Mouse (Mus musculus) brain, embryonic 14.5 days (tissue): Measurements from ENCODE around the gene Thra. TPM values are rescaled to one million over a fixed set of nuclear protein-coding genes. Genes with fewer than 3 reads are reported as not detected.
"Not testable (repeated sequence)": the region's sequence is repeated elsewhere in the genome, so short reads cannot be mapped to it uniquely, and the experiment has no call there.

Source experiments
- DNase-seq: peaks from one replicate; pipeline ENCODE4 v3.0.0-alpha.2; 2011; ENCODE audit warnings: low read depth
- CTCF ChIP-seq: fragments of 200-500 bp; IDR thresholded peaks from 2 replicates; pipeline ENCODE4 v1.5.1; 2012; ENCODE audit warnings: inconsistent platforms, mild to moderate bottlenecking, moderate library complexity, borderline replicate concordance; ENCODE audit not compliant: insufficient read depth, insufficient read length; ENCODE audit errors: extremely low read depth
- POLR2A ChIP-seq: fragments of 200-500 bp; IDR thresholded peaks from 2 replicates; pipeline ENCODE4 v1.6.1; 2012; ENCODE audit warnings: mild to moderate bottlenecking, inconsistent platforms, borderline replicate concordance; ENCODE audit not compliant: poor library complexity, insufficient read depth, insufficient read length, severe bottlenecking; ENCODE audit errors: extremely low read depth
- polyA plus RNA-seq: library from polyadenylated mRNA; depleted of rRNA; stranded (reverse); fragments of >200 nt; gene quantifications from 2 replicates; pipeline ENCODE4 v1.2.3, GENCODE M21; 2012

Thra gene
- polyA plus RNA-seq, 1 experiment = 600 TPM

GRCm38 (mm10) chr11:98725926-98726506 lies 14.4 kb upstream of the Thra start:
- no peak for DNase-seq
- no peak for TF ChIP-seq POLR2A
- TF ChIP-seq CTCF = no peak

DNA sequence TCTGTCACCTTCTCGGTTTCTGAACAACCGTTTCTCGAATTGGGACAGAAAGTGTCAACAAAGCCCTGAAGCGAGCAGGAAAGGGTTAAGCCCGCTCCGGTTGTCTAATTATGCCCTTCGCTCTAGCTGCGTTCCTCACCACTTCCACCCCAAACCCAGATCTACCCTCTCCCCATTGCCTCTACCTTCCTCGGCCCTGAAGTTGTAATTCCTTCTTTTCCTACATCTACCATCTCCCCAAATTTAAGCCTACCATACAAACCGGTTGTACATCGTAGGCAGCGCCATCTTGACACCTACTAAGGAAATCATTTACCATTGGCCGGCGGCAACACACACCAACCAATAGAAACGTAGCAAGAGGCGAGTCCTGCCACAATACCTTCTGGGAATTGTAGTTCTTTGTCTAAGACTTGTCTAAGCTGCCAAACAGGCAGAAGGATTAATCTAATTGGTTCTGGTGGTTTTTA lies 11.3 kb upstream of the Thra start, which contains the start of gene Med24:
Gene Med24 (minus strand): TSS at position 317 of the 470 bp plus-strand sequence.
- peak; percentile 30; the same call in 1 of the 2 replicates for TF ChIP-seq POLR2A
- TF ChIP-seq CTCF = no peak
- peak; percentile 98 for DNase-seq

DNA sequence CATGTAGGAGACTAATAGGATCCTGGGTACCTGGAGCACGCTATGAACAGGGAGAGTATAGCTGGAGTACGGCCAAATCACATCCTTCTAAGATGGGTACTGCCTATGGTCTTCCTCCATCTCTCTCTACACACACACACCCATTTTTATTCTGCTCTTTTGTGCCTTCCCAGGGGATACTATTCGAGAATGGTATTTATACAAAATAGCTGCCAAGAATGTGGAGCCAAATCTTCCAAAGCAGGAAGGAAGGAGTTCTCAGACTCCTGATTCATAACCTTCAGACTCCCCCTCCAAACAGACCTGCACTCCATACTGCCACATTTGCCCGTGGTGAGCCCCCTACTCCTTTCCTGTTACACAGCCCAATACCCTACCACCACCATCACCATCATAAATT lies 9.7 kb upstream of the Thra start:
- TF ChIP-seq POLR2A = no peak
- no peak for TF ChIP-seq CTCF
- DNase-seq = no peak

- no peak for TF ChIP-seq CTCF
- no peak for TF ChIP-seq POLR2A
- DNase-seq = peak; percentile 87
These were observed 9.3 kb upstream of the Thra start for GRCm38 (mm10) chr11:98731134-98731533.

GRCm38 (mm10) chr11:98734020-98734419 lies 6.4 kb upstream of the Thra start:
- peak; percentile 7; the same call in 1 of the 2 replicates for TF ChIP-seq CTCF
- TF ChIP-seq POLR2A = no peak
- DNase-seq = no peak

DNA sequence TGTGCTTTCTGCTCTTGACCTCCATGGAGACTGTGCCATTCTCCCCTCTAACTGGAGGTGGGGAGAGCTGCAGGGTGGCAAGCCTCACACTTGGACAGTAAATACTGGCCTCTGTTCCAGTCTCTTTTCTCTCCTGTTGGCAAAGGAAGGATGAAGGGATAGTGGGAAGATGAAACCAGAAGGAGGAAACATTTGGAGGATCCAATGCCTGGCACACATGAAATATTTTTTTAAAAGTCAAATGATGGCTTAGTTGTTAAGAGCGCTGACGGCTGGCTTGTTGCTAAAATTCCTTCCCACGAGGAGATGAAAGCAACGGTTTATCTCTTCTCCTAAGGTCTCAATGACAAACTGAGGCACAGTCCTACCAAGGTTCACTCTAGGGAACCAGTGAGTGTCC lies 5.3 kb upstream of the Thra start:
- TF ChIP-seq CTCF (no peak), POLR2A (no peak)
- peak; percentile 27 for DNase-seq

GRCm38 (mm10) chr11:98736176-98736575 lies 4.3 kb upstream of the Thra start:
- no peak for DNase-seq
- TF ChIP-seq POLR2A = no peak
- TF ChIP-seq CTCF = no peak

- DNase-seq = not testable (repeated sequence)
These were observed 3.2 kb upstream of the Thra start for GRCm38 (mm10) chr11:98737220-98737619.

DNA sequence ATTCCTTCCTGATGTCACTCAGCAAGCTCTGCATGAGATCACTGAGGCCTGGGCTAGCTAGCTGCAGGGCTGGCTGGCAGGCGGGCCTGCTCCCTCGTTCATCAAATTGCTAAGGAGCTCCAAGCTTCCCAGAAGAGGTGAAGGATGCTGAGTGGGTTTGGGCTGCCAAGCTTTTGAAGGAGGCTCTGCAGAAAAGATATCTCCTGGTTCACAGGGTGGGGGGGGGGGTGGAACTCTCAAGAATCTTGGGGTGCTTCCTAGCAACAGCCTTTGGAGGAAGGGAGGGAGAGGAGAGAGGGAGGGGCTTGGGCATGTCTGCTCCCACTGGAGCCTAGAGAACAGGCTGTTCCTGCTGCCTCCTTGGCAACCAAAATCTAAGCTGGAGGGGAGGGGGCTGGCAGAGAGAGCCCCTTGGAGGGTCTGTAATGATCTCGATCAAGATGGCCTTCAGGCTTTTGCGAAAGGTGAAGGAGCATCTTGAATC lies 2.0 kb upstream of the Thra start:
- peak; percentile 89 for DNase-seq
- no peak for TF ChIP-seq CTCF
- no peak for TF ChIP-seq POLR2A

- TF ChIP-seq CTCF (no peak), POLR2A (no peak)
- no peak for DNase-seq
These were observed 1.5 kb upstream of the Thra start for GRCm38 (mm10) chr11:98738925-98739324.

DNA sequence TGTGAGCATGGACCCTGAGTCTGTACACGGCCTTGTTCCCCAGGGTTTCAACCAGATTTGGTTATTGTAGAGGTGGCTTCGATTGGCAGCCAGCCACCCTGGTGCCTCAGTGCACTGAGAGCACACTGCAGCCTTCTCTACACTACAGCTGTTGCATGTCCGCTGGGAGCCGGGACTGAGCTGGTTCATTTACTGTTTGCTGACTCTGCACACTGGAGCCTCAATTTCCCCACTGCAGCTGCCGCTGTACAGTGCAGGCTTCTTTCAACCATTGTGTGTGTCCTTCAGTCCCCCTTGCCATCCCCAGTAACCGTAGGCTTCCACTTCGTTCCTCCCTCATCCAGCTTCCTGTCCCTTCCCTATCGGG lies 429 bp upstream of the Thra start:
- TF ChIP-seq POLR2A (no peak), CTCF (no peak)
- peak; percentile 86 for DNase-seq

- DNase-seq = no peak
These were observed 698 bp downstream of the Thra start for GRCm38 (mm10) chr11:98741051-98741620.

DNA sequence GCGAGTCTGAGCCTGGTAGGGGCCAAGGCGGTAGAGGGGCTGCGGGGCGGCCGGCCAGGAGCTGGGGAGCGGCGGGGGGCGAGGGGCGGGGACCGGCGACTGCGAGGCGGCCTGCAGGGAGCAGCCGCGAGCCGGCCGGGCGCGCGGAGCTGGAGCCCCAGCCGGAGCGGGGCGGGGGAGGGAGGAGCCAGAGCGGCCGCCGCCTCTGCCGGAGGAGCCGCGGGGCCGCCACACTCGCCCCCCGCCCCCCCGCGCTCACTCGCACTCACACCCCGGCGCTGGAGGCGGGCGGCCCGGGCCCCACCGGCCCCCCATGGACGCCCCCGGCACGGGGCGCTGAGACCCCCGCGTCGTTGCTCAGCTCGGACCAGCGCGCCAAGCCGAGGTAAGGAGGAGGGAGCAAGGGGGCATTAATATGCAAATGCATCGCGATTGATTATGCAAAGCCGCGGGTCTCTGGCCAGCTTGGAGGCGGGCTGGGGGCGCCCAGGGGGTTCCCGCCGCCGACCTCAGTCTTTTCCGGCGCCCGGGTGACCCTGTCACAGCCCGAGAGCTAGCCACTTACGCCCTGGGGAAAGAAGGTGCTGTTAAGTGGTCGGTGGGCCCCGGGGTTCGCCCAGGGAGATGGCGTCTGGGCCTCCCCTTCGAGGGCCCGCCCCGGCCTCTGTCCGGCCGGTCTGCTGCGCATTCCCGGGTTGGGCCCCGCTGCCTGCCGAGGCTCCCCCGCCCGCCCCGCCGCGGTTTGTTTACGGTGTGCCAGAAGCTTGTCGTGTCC lies 1.4 kb downstream of the Thra start:
- peak; percentile 93 for DNase-seq

More at GRCm38 (mm10) chr11:98741051-98741620, 698 bp downstream of the Thra start:
- TF ChIP-seq POLR2A (no peak), CTCF (no peak)

More for the DNA sequence above, 1.4 kb downstream of the Thra start:
- TF ChIP-seq CTCF (peak; percentile 35; the same call in 1 of the 2 replicates), POLR2A (peak; percentile 45; the same call in 1 of the 2 replicates)
